Mouse (Mus musculus) heart, adult 2 months (tissue): ENCODE measurements at regions not wholly inside any gene's neighbourhood (a gene's known extent, or its start where the extent isn't known, plus 50 kb on each side); places are given as distances from the start of the nearest gene placed in this dataset.

Source experiments
- DNase-seq, 2 experiments: peaks; one replicate each; pipeline ENCODE4 v3.0.0; 2021
- H3K27ac ChIP-seq: fragments of 200-600 bp; 2 replicates; pipeline ENCODE4 v1.8.1; 2022
- H3K27me3 ChIP-seq: fragments of 200-500 bp; 2 replicates; pipeline ENCODE4 v1.6.1; 2012; ENCODE audit warnings: mild to moderate bottlenecking, low read length, inconsistent platforms, mixed read lengths; ENCODE audit not compliant: control insufficient read depth, insufficient read depth
- H3K36me3 ChIP-seq: fragments of 200-500 bp; 2 replicates; pipeline ENCODE4 v1.6.1; 2012; ENCODE audit warnings: low read length, inconsistent platforms; ENCODE audit not compliant: control insufficient read depth, insufficient read depth
- H3K4me1 ChIP-seq: fragments of 200-500 bp; 2 replicates; pipeline ENCODE4 v1.6.1; 2011; ENCODE audit warnings: low read length; ENCODE audit not compliant: control insufficient read depth, insufficient read depth
- H3K4me3 ChIP-seq: fragments of 200-600 bp; 2 replicates; pipeline ENCODE4 v1.8.1; 2022
- H3K79me2 ChIP-seq: fragments of 200-500 bp; replicated peaks from 2 replicates; pipeline ENCODE4 v1.6.1; 2012; ENCODE audit warnings: mild to moderate bottlenecking, inconsistent platforms, low read length, moderate library complexity, mixed read lengths; ENCODE audit not compliant: control insufficient read depth, insufficient read depth
- H3K9ac ChIP-seq: fragments of 200-500 bp; 2 replicates; pipeline ENCODE4 v1.6.1; 2012; ENCODE audit warnings: low read depth, mild to moderate bottlenecking, control low read depth, inconsistent platforms, low read length, mixed read lengths
- CTCF ChIP-seq: fragments of 200-600 bp; IDR thresholded peaks from 2 replicates; pipeline ENCODE4 v1.8.1; 2022; ENCODE audit warnings: antibody characterized with exemption, mild to moderate bottlenecking, moderate library complexity
- EP300 ChIP-seq: fragments of 200-500 bp; IDR thresholded peaks from 2 replicates; pipeline ENCODE4 v1.6.1; 2011; ENCODE audit warnings: low read depth, low read length, control low read depth; ENCODE audit not compliant: insufficient read depth
- POLR2A ChIP-seq: fragments of 200-500 bp; IDR thresholded peaks from 2 replicates; pipeline ENCODE4 v1.6.1; 2011; ENCODE audit warnings: mild to moderate bottlenecking, low read depth, low read length, control low read depth; ENCODE audit not compliant: insufficient read depth
- WGBS: fragments of 180-500 bp; shearing (Covaris S2); methylation state at CpG from one replicate; pipeline ENCODE4 v1.1.7; 2018; 5-methylcytosine and 5-hydroxymethylcytosine counted together
- intact Hi-C: fragments of 180-260 bp; cut with DNase I; formaldehyde crosslinking; loops from one replicate; pipeline ENCODE4 v1.15.1; 2025

DNA sequence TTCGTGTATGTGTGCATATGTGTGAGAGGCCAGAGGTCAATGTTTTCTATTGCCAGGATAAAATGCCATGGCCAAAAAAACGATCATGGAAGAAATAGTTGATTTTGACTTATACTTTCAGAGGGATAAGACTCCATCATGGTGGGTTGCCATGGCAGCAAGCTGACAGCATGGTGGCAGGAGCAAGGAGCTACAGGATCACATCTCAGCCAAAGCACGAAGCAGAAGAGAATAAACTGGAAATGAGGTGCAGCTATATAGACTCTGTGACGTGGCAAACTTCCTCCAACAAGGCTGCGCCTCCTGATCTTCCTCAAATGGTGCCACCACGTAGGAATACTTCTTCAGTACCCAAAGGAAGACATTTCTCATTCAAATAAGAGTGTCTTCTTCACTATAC lies 70.2 kb upstream of the Acsl1 start:
- no peaks in the 10 kb centered on the region for H3K79me2 ChIP-seq
- no peak overlapping the region for H3K4me3 ChIP-seq
- no peak for DNase-seq
- no peak overlapping the region for H3K27ac ChIP-seq
- WGBS: 71% methylated on average over 6 of the region's 6 CpGs
- H3K36me3 ChIP-seq: no peaks in the 10 kb centered on the region
- no peak overlapping the region for H3K9ac ChIP-seq
- TF ChIP-seq EP300: no peak
- no peak for TF ChIP-seq POLR2A
- TF ChIP-seq CTCF: no peak
- no peaks in the 10 kb centered on the region for H3K27me3 ChIP-seq
- intact Hi-C loops: no loop called here
- H3K4me1 ChIP-seq: no peaks in the 10 kb centered on the region

DNA sequence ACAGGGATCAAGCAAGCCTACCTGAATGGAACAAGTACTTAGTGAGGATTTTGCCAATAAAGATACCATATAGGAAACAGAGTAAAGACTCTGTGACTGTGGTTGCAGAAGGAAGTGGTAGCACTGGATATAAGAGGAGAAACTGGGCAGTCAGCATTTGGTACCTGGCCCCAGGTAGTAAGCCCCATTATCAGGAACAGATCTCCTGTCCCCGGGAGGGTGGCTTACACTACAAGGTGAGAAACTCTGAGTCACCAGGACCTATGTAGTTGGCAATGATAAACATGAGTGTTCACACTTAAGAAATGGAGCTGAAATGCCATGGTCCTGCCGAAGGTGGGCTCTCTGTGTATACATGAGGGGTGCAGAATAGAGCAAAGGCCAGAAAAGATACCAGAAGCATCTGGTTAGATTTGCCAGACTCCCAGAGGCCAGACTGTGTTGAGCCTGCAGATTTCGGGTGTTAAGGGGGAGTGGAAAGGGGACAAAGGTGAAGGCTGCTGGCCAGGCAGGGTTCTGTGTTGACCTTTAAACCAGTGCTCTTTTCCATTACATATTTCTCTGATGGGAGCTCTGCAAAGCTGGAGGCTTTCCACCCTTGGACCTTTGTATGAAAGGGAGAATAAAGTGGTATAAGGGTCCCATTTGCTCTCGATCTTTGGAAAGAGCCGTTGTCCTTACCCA lies 66.8 kb upstream of the Acsl1 start:
- TF ChIP-seq EP300 (no peak), CTCF (no peak), POLR2A (no peak)
- no peak overlapping the region for H3K27ac ChIP-seq
- no peak for DNase-seq
- 67% methylated on average over 5 of the region's 5 CpGs for WGBS
- no peak overlapping the region for H3K9ac ChIP-seq
- H3K4me3 ChIP-seq: no peak overlapping the region
- intact Hi-C loops: no loop called here
- H3K4me1 ChIP-seq: no peaks in the 10 kb centered on the region
- no peaks in the 10 kb centered on the region for H3K27me3 ChIP-seq
- no peaks in the 10 kb centered on the region for H3K79me2 ChIP-seq
- H3K36me3 ChIP-seq: no peaks in the 10 kb centered on the region

DNA sequence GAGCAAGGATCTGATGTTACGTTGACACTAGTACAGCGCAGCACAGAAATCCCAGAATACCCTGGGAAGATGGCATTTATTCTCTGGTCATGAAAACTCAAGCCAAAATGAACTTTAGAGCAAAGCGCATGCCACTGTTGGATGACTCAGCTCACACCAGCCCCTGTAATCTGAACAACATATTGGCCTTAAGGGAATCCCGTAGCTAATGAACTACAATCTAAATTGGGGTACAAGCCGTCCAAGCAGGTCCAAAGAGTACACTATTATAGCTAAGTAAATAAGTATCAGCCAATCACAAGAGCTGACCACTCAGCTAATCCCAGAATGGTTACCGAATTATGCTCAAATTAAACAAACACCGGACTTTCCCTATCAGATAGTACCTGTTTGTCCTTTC lies 62.0 kb upstream of the Acsl1 start:
- intact Hi-C loops: no loop called here
- TF ChIP-seq CTCF: no peak
- TF ChIP-seq EP300: no peak
- no peak for TF ChIP-seq POLR2A
- Histone ChIP-seq H3K79me2 (no peaks in the 10 kb centered on the region), H3K27me3 (no peaks in the 10 kb centered on the region), H3K4me1 (peaks cover 2% of the 10 kb centered on the region; the same call in 1 of the 2 replicates), H3K4me3 (no peak overlapping the region), H3K36me3 (peaks cover 2% of the 10 kb centered on the region; the same call in 1 of the 2 replicates), H3K27ac (no peak overlapping the region), H3K9ac (no peak overlapping the region)
- no peak for DNase-seq
- WGBS: 92% methylated on average over 7 of the region's 7 CpGs

DNA sequence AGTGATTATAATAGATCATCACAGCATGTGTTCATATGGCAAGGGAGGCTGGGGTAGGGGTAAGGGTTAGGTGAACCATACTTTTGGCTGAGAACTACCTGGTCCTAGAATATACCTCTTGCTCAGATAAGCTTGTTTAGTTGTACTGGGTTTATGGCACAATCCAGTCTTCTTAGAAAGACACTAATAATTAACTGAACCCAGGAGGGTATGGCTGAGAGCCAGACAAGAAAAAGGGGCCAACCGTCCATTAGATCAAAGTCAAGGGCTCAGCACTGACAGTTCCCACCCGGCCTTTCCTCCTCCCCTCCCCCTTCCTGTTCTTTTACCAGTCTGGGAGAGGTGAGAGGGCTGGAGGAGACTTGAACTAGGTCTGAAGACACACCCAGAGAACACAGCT lies 61.5 kb upstream of the Acsl1 start:
- 42% methylated on average over 2 of the region's 2 CpGs for WGBS
- no peak overlapping the region for H3K9ac ChIP-seq

DNA sequence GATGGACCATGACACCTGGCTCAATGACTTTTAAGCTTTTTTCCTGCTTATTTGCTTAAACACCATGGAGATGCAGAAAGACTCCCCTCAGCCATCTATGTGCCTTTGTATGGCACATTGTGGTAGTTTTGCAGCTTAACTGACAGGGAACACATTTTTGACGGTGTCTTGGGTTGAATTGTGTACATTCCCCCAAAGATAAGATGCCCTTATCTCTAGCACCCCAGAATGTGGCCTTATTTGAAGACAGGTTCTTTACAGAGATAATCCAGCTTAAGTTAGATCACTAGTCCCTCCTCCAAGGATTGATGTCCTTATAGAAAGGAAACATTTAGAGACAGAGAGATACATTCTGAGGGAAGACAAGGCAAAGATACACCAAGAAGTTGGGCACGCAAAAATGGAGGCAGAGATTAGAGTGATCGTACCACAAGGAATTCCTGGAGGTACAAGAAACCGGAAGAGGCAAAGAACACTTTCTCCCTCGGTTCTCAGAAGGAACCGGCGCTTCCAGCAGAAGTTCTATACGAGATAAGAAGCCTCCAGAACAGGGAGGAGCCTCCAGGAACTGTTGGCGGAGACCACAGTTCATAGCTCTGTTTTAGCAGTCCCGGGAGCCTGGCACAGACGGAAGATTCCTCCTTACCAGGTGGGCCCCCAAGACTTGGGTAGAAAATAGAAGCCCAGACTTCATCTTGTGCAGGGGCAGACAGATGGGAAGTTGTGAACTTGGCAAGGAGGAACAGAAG lies 58.8 kb upstream of the Acsl1 start:
- peaks cover 7% of the 10 kb centered on the region; the same call in 1 of the 2 replicates for H3K4me1 ChIP-seq
- intact Hi-C loops: loop anchor here (5.0 kb wide), 3 partner anchors 60 to 135 kb away; partner anchors contain the start of gene Acsl1

More for the DNA sequence above, 61.5 kb upstream of the Acsl1 start:
- Histone ChIP-seq H3K4me1 (peaks cover 2% of the 10 kb centered on the region; the same call in 1 of the 2 replicates), H3K4me3 (no peak overlapping the region), H3K27me3 (no peaks in the 10 kb centered on the region), H3K36me3 (peaks cover 2% of the 10 kb centered on the region; the same call in 1 of the 2 replicates), H3K27ac (no peak overlapping the region), H3K79me2 (no peaks in the 10 kb centered on the region)
- intact Hi-C loops: no loop called here
- no peak for TF ChIP-seq EP300
- TF ChIP-seq POLR2A: no peak
- TF ChIP-seq CTCF: no peak
- DNase-seq: no peak

More for the DNA sequence above, 58.8 kb upstream of the Acsl1 start:
- H3K9ac ChIP-seq: no peak overlapping the region
- H3K27me3 ChIP-seq: no peaks in the 10 kb centered on the region
- peak overlapping the region; percentile 85 for H3K27ac ChIP-seq
- DNase-seq: no peak
- TF ChIP-seq EP300 (no peak), POLR2A (no peak), CTCF (no peak)
- no peaks in the 10 kb centered on the region for H3K79me2 ChIP-seq
- H3K36me3 ChIP-seq: peaks cover 2% of the 10 kb centered on the region; the same call in 1 of the 2 replicates
- H3K4me3 ChIP-seq: no peak overlapping the region
- WGBS: 58% methylated on average over 11 of the region's 11 CpGs
